Mouse (Mus musculus) thymus, adult 2 months (tissue): ENCODE measurements around the gene Lrba. TPM values are rescaled to one million over a fixed set of nuclear protein-coding genes. Genes with fewer than 3 reads are reported as not detected.

Experiments used
- DNase-seq: peaks from one replicate; pipeline ENCODE4 v3.0.0; 2021
- H3K27ac ChIP-seq: fragments of 200-500 bp; 2 replicates; pipeline ENCODE4 v1.5.1; 2012; ENCODE audit warnings: low read length, control low read depth; ENCODE audit not compliant: control insufficient read depth, insufficient read depth
- H3K27me3 ChIP-seq: fragments of 200-500 bp; 2 replicates; pipeline ENCODE4 v1.6.1; 2012; ENCODE audit warnings: mild to moderate bottlenecking, low read length, moderate library complexity, mixed read lengths; ENCODE audit not compliant: control insufficient read depth, insufficient read depth
- H3K36me3 ChIP-seq: fragments of 200-500 bp; 2 replicates; pipeline ENCODE4 v1.6.1; 2012; ENCODE audit warnings: mild to moderate bottlenecking, low read length, moderate library complexity; ENCODE audit not compliant: control insufficient read depth, insufficient read depth
- H3K4me1 ChIP-seq: fragments of 200-500 bp; replicated peaks from 2 replicates; pipeline ENCODE4 v1.6.1; 2012; ENCODE audit warnings: low read length; ENCODE audit not compliant: control insufficient read depth, insufficient read depth
- H3K4me3 ChIP-seq: fragments of 200-500 bp; 2 replicates; pipeline ENCODE4 v1.5.1; 2012; ENCODE audit warnings: mild to moderate bottlenecking, low read length, control low read depth, moderate library complexity; ENCODE audit not compliant: control insufficient read depth, insufficient read depth
- CTCF ChIP-seq: fragments of 200-500 bp; IDR thresholded peaks from 2 replicates; pipeline ENCODE4 v1.5.1; 2012; ENCODE audit warnings: mild to moderate bottlenecking, control low read depth, low read length, moderate library complexity, borderline replicate concordance; ENCODE audit not compliant: control insufficient read depth, poor library complexity, insufficient read depth; ENCODE audit errors: extremely low read depth
- POLR2A ChIP-seq: fragments of 200-500 bp; IDR thresholded peaks from 2 replicates; pipeline ENCODE4 v1.6.1; 2012; ENCODE audit warnings: mild to moderate bottlenecking, low read length, control low read depth, moderate library complexity; ENCODE audit not compliant: control insufficient read depth, poor library complexity, insufficient read depth; ENCODE audit errors: extremely low read depth
- WGBS: fragments of 180-500 bp; shearing (Covaris S2); methylation state at CpG from one replicate; pipeline ENCODE4 v1.1.7; 2018; 5-methylcytosine and 5-hydroxymethylcytosine counted together
- polyA plus RNA-seq: library from polyadenylated mRNA; depleted of rRNA; stranded (reverse); fragments of >200 nt; gene quantifications from 2 replicates; pipeline ENCODE4 v1.2.3, GENCODE M21; 2012

Gene Lrba
- polyA plus RNA-seq, 1 experiment = 14.5 TPM

GRCm38 (mm10) chr3:86201645-86202175 lies 22.8 kb upstream of the Lrba start:
- DNase-seq = no peak
- TF ChIP-seq CTCF = no peak
- Histone ChIP-seq H3K27ac (no peak overlapping the region), H3K4me3 (no peak overlapping the region), H3K36me3 (no peaks in the 10 kb centered on the region), H3K4me1 (no peaks in the 10 kb centered on the region; the same call in 1 of the 2 replicates), H3K27me3 (no peaks in the 10 kb centered on the region)
- WGBS = 95% methylated on average over 1 of the region's 1 CpGs

GRCm38 (mm10) chr3:86202449-86202848 lies 22.0 kb upstream of the Lrba start:
- Histone ChIP-seq H3K27ac (no peak overlapping the region), H3K27me3 (no peaks in the 10 kb centered on the region), H3K4me3 (no peak overlapping the region), H3K4me1 (no peaks in the 10 kb centered on the region; the same call in 1 of the 2 replicates), H3K36me3 (no peaks in the 10 kb centered on the region)
- 61% methylated on average over 3 of the region's 3 CpGs for WGBS
- no peak for TF ChIP-seq POLR2A
- no peak for TF ChIP-seq CTCF
- DNase-seq = no peak

DNA sequence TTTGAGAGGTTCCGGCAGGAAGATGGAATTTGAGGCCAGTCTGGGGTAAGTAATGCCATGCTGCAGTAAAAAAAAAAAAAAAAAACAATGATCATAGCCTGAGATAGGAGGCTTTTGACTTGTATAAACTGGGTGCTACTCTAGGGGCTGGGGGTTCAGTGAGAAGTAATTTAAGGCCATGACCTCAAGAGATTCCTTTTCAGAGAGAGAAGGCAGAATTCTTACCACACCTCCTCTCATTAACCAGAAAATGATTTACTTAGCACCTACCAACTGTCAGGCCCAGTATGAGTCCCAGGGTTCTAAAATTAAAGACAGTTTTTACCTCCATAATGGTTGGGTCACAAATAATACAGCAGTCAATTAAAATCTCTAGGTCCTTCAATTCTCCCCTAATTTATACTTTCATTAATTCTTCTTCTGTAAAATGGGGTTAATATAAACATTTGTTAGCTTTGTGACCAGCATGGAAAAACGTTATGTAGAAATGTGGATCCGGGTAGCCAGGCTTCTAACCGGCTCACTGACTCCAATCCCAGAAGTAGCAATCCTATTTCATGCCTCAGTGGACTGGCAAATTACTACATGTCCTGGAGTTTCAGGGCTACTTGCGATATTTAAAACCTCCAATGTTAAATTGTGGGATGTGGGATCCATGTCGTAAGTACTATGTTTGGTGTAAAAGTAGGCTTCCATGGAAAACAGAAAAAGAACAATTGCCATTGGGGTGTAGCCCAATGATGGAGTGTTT lies 19.7 kb upstream of the Lrba start:
- TF ChIP-seq POLR2A (no peak), CTCF (no peak)
- Histone ChIP-seq H3K27ac (no peak overlapping the region), H3K4me3 (no peak overlapping the region), H3K36me3 (no peaks in the 10 kb centered on the region), H3K27me3 (no peaks in the 10 kb centered on the region), H3K4me1 (no peaks in the 10 kb centered on the region; the same call in 1 of the 2 replicates)
- DNase-seq = no peak
- 90% methylated on average over 6 of the region's 6 CpGs for WGBS

DNA sequence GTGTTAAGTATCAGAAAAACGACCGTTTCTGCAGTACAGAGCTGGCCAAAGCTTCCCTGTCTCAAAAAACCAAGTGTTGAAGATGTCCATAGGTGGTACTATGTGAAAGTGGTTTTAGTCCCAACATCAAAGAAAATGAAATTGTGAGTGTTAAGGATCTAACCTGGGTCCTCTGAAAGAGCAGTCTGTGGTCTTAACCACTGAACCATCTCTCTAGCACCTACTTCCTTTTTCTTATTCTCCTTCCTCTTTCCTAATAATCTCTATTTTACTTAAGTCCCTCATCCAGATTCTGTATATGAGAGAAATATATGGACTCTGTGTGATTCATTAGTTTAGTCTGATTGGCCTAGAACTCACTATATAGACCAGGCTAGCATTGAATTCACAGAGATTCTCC lies 17.9 kb upstream of the Lrba start:
- Histone ChIP-seq H3K4me1 (no peaks in the 10 kb centered on the region; the same call in 1 of the 2 replicates), H3K4me3 (no peak overlapping the region), H3K27me3 (no peaks in the 10 kb centered on the region), H3K36me3 (no peaks in the 10 kb centered on the region), H3K27ac (no peak overlapping the region)
- WGBS = 22% methylated on average over 2 of the region's 2 CpGs
- DNase-seq = no peak
- TF ChIP-seq CTCF (no peak), POLR2A (no peak)

DNA sequence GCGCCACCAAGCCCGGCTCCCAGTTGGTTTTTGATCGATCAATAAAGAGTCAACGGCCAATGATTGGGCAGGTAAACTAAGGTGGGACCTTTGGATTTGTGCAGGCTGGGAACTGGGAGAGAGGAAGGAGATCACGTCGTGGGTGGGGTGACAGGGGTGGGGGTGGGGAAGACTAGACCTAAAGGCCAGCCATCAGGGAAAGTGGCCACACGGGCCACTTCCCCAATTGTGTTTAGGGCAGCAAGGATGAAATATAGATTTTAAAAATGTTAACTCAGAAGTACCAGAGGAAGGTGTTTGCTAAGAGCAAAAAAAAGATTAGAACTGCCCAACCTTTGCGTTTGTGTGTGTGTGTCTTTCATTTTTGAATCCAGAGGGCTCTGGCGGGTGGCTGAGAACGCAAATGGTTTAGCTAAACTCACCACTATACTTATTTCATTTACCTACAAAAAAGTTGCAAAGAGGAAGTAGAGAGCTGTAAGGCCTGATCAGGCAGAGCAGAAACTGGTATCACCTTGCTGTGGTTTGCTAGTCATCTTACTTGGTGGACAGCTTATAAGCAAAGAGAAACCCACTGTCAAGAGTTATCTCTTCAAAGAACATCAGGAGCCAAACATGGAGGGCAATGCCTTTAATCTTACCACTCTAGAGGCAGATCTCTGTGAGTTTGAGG lies 14.1 kb upstream of the Lrba start:
- no peak for DNase-seq
- WGBS = 56% methylated on average over 10 of the region's 10 CpGs
- H3K27me3 ChIP-seq = no peaks in the 10 kb centered on the region
- no peak overlapping the region for H3K4me3 ChIP-seq
- no peak overlapping the region for H3K27ac ChIP-seq
- no peaks in the 10 kb centered on the region for H3K36me3 ChIP-seq
- TF ChIP-seq CTCF (no peak), POLR2A (no peak)
- no peaks in the 10 kb centered on the region for H3K4me1 ChIP-seq

- Histone ChIP-seq H3K4me1 (no peaks in the 10 kb centered on the region), H3K27ac (no peak overlapping the region), H3K36me3 (no peaks in the 10 kb centered on the region), H3K27me3 (no peaks in the 10 kb centered on the region), H3K4me3 (no peak overlapping the region)
- 74% methylated on average over 3 of the region's 3 CpGs for WGBS
- DNase-seq = no peak
- no peak for TF ChIP-seq POLR2A
- no peak for TF ChIP-seq CTCF
Observed at GRCm38 (mm10) chr3:86210959-86211358, 13.5 kb upstream of the Lrba start.
